ENCODE assay signal across 16 mouse cellular contexts in the genomic region with DNA sequence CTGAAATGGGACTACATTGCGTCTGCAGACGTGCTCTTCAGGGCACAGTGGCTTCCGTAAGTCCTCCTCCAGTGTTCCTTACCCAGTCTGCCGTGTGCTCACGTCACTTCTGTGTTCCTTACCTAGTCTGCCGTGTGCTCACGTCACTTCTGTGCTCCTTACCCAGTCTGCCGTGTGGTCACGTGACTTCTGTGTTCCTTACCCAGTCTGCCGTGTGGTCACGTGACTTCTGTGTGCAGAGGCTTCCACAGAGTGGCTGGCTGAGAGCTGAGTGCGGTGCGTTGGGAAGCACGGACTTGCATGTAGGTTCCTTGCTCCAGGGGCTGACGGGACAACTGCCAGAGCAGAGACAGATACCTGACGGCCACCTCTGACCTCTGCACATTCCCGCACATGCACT. TPM values are rescaled to one million over a fixed set of nuclear protein-coding genes. Genes with fewer than 3 reads are reported as not detected.
DNase-seq lines count a peak whose midpoint lies in the region; ATAC-seq lines count a peak whose summit lies in the region.
"Had no signal": no experiment of that assay in that cellular context is flagged by ENCODE, and none has a peak within 500 bp of the region (broad histone marks: within the 10 kb centered on the region; RNA-seq: fewer than 3 reads in every experiment).

No protein-coding gene starts in this region.

- intact Hi-C loops in gastrocnemius, postnatal 14 days (cut with DNase I; ENCODE audit: low total_unique reads): no loop called here
- intact Hi-C loops in gastrocnemius, postnatal 36 days (cut with DNase I): no loop called here

- no peaks in the 10 kb centered on the region for H3K9me3 ChIP-seq in megakaryocyte, embryonic 14.5 days
- H3K9me3 ChIP-seq: embryonic facial prominence, embryonic 13.5 days; forebrain, embryonic 10.5 days; hindbrain, embryonic 10.5 days; liver, embryonic 13.5 days; neural tube, embryonic 15.5 days; stomach, embryonic 15.5 days had no signal

- no peak for ATAC-seq in megakaryocyte, adult 5-6 weeks (ENCODE audit: poor library complexity, severe bottlenecking)

- no peaks in the 10 kb centered on the region; the same call in 1 of the 2 replicates for H3K4me1 ChIP-seq in megakaryocyte, embryonic 14.5 days
- H3K4me1 ChIP-seq: embryonic facial prominence, embryonic 13.5 days; forebrain, embryonic 10.5 days; hindbrain, embryonic 10.5 days; liver, embryonic 13.5 days; neural tube, embryonic 15.5 days; stomach, embryonic 15.5 days had no signal

- H3K4me3 ChIP-seq in megakaryocyte, embryonic 14.5 days (replicated peaks): peak overlapping the region; percentile 51
- H3K4me3 ChIP-seq: embryonic facial prominence, embryonic 13.5 days; forebrain, embryonic 10.5 days; hindbrain, embryonic 10.5 days; liver, embryonic 13.5 days; neural tube, embryonic 15.5 days; stomach, embryonic 15.5 days had no signal

- DNase-seq in adrenal gland, adult (ENCODE audit: inconsistent age in 2 of 2, low spot score in 1 of 2): peak; percentile 26 to 50
- DNase-seq in adrenal gland, postnatal 25 days: no peak
- peak; percentile 21 for DNase-seq in gastrocnemius, postnatal 14 days
- DNase-seq in gastrocnemius, postnatal 36 days: no peak
- DNase-seq in cerebellum, postnatal 36 days: peak; percentile 36 to 43
- no peak for DNase-seq in embryo, embryonic 9.5 days (ENCODE audit: extremely low spot score)
- DNase-seq: heart, adult 11 months; kidney, postnatal 14 days; liver, embryonic 13.5 days had no signal

- H3K36me3 ChIP-seq in megakaryocyte, embryonic 14.5 days (replicated peaks; ENCODE audit: low read length): peaks cover 97% of the 10 kb centered on the region

- H3K27me3 ChIP-seq in megakaryocyte, embryonic 14.5 days (replicated peaks): no peaks in the 10 kb centered on the region
- H3K27me3 ChIP-seq: embryonic facial prominence, embryonic 13.5 days; liver, embryonic 13.5 days; neural tube, embryonic 15.5 days; stomach, embryonic 15.5 days had no signal

RNA-seq across cellular contexts. Expression of a gene that starts 11.2 kb away (rescaled TPM):
- total RNA-seq in adrenal gland, postnatal 25 days (2021): 57.5 and 70.8 TPM in 2 replicates
- total RNA-seq in gastrocnemius, postnatal 14 days (2021): 10 to 100 TPM; 26.1 to 28.7 TPM
- total RNA-seq in gastrocnemius, postnatal 36 days (2021): 10 to 100 TPM in 1 of 2 experiments, 1 to 10 TPM in 1; 9.6 to 11.3 TPM
- polyA plus RNA-seq in megakaryocyte, embryonic 14.5 days (2012; ENCODE audit: insufficient read depth, low replicate concordance): 3.8 TPM in 2 replicates
- total RNA-seq in megakaryocyte, adult 5-6 weeks (2015): 66.2 and 67.3 TPM in 2 replicates
- 73.9 and 78.5 TPM in 2 replicates for total RNA-seq in megakaryocyte, adult 5-6 weeks (2017)

RNA-seq across cellular contexts. Expression of a gene that starts 50.7 kb away (rescaled TPM):
- total RNA-seq in adrenal gland, postnatal 25 days (2021): 20.1 and 31.1 TPM in 2 replicates
- 10 to 100 TPM; 51.4 to 54.4 TPM for total RNA-seq in gastrocnemius, postnatal 14 days (2021)
- total RNA-seq in gastrocnemius, postnatal 36 days (2021): 10 to 100 TPM; 58.2 to 63.2 TPM
- polyA plus RNA-seq in megakaryocyte, embryonic 14.5 days (2012; ENCODE audit: insufficient read depth, low replicate concordance): 12.5 and 13.8 TPM in 2 replicates
- 63.2 and 67.5 TPM in 2 replicates for total RNA-seq in megakaryocyte, adult 5-6 weeks (2015)
- total RNA-seq in megakaryocyte, adult 5-6 weeks (2017): 47.0 and 49.0 TPM in 2 replicates

Comparison
In these comparisons a context has a peak if more than half of its experiments do, and no peak if none do; other contexts are left out.
1. DNase-seq: peak in adrenal gland, adult (2 of 2), gastrocnemius, postnatal 14 days (single experiment) and cerebellum, postnatal 36 days (2 of 2); none in adrenal gland, postnatal 25 days (single experiment), gastrocnemius, postnatal 36 days (0 of 2) and embryo, embryonic 9.5 days (single experiment).